Mouse (Mus musculus): ENCODE results near the gene Kif1b. TPM values are rescaled to one million over a fixed set of nuclear protein-coding genes. Genes with fewer than 3 reads are reported as not detected.

Kif1b gene
- 18.2 and 19.2 TPM in 2 replicates for polyA plus RNA-seq (2015; fragmentation: Nextera tagmentation; extraction: Ambion mirVana)

DNA sequence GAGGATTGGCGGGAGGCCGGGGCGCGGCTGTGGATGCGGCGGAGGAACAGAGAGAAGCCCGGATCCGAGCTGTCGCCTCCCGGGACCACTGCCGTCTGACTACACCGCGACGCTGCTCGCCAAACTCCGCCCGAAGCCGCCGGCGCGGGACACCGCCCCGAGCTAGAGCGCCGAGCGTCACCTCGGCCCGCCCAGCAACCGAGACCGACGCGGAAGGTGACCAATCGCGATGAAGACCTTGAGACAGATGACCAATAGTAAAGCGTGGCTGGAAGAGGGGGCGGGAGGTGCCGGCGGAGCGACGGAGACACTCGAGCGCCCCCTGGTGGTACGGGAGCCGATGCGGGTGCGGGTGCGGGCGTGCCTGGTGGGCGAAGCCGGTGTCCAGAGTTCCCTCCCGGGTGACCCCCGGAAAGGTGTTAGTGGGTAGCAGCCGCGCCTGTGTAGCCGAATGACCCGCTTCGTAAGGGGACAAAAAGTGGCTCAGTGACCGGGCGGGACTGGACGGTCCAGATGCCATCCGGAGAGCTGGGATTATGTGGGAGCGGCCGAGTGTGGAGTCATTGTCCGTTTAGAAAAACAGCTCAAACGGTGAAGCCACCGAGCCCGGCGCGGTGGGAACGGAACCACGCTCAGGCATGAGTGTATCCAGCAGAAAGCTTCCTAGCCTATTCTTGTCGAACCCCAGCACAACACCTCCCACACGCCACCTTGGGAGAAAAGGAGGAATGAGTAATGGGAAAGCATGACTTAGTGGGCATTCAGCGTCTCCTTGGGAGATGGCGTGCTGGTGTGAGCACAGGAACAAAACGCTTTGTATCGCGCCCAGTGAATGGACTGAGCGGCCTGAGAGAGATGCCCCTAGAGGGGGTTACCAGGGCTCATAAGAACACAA is at the start of gene Kif1b:
Gene Kif1b (minus strand): TSS at position 98 of the 895 bp plus-strand sequence.
- peak within 1 kb of the TSS; percentile 92 for H3K4me3 ChIP-seq (ENCODE audit: low read length)
- peak within 1 kb of the TSS; percentile 87 for H3K27ac ChIP-seq (ENCODE audit: low read length)
- no peaks in the 10 kb centered on the region for H3K36me3 ChIP-seq (ENCODE audit: control insufficient read depth, insufficient read depth, low read length)
- peaks cover 9% of the 10 kb centered on the region for H3K4me1 ChIP-seq (ENCODE audit: control insufficient read depth, insufficient read depth, low read length)
- peak within 1 kb of the TSS; percentile 80 for H3K4me2 ChIP-seq (ENCODE audit: low read depth, low read length)
- no peaks in the 10 kb centered on the region for H3K27me3 ChIP-seq (replicated peaks; ENCODE audit: control insufficient read depth, insufficient read depth, low read length)
- peak within 1 kb of the TSS; percentile 88 for H3K9ac ChIP-seq (ENCODE audit: low read depth, low read length)
- no peaks in the 10 kb centered on the region for H3K9me3 ChIP-seq (ENCODE audit: control insufficient read depth, low read length)
- peak; percentile 98 for ATAC-seq
- WGBS, result under 1% methylated on average over 77 of the region's 79 CpGs

- no peaks in the 10 kb centered on the region for H3K4me1 ChIP-seq (ENCODE audit: control insufficient read depth, insufficient read depth, low read length)
- H3K4me2 ChIP-seq (ENCODE audit: low read depth, low read length), result no peak overlapping the region
- ATAC-seq, result no peak
- peaks cover 34% of the 10 kb centered on the region for H3K36me3 ChIP-seq (ENCODE audit: control insufficient read depth, insufficient read depth, low read length)
- H3K9me3 ChIP-seq (ENCODE audit: control insufficient read depth, low read length), result no peaks in the 10 kb centered on the region
- no peak overlapping the region for H3K9ac ChIP-seq (ENCODE audit: low read depth, low read length)
- H3K4me3 ChIP-seq (ENCODE audit: low read length), result no peak overlapping the region
- WGBS, result 91% methylated on average over 8 of the region's 8 CpGs
- no peaks in the 10 kb centered on the region for H3K27me3 ChIP-seq (replicated peaks; ENCODE audit: control insufficient read depth, insufficient read depth, low read length)
- H3K27ac ChIP-seq (ENCODE audit: low read length), result no peak overlapping the region
Measured at GRCm38 (mm10) chr4:149354671-149355070, 47.2 kb upstream of the Kif1b start.

DNA sequence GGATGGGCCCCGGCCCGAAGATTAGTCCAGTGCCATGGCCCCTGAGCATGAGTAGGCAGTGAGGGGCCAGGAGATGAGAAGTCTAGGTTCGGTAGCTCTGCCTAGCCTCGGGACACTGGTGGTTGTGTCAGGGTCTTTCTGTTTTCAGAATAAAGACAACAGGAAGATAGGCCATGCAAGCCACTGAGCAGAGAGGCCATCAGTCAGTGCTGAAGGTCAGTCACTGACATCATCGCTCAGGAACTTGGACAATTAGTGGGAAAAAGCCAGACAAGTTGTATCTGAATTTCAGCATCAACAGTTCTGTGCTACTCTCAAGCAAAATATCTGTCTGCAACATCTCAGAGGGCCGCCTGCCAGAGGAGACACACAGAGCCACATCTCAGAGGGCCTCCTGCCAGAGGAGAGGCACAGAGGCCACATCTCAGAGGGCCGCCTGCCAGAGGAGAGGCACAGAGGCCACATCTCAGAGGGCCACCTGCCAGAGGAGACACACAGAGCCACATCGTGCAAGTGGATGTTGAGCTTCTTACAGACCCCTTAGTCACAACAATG is 44.2 kb upstream of the Kif1b start:
- H3K36me3 ChIP-seq (ENCODE audit: control insufficient read depth, insufficient read depth, low read length), result peaks cover 31% of the 10 kb centered on the region
- 85% methylated on average over 8 of the region's 8 CpGs for WGBS

GRCm38 (mm10) chr4:149348963-149349362 is 41.5 kb upstream of the Kif1b start:
- H3K27ac ChIP-seq (ENCODE audit: low read length), result no peak overlapping the region
- no peak overlapping the region for H3K4me2 ChIP-seq (ENCODE audit: low read depth, low read length)
- WGBS, result 83% methylated on average over 5 of the region's 5 CpGs
- no peak overlapping the region for H3K9ac ChIP-seq (ENCODE audit: low read depth, low read length)
- no peaks in the 10 kb centered on the region for H3K9me3 ChIP-seq (ENCODE audit: control insufficient read depth, low read length)
- no peaks in the 10 kb centered on the region for H3K4me1 ChIP-seq (ENCODE audit: control insufficient read depth, insufficient read depth, low read length)
- no peak for ATAC-seq
- H3K27me3 ChIP-seq (replicated peaks; ENCODE audit: control insufficient read depth, insufficient read depth, low read length), result no peaks in the 10 kb centered on the region
- H3K36me3 ChIP-seq (ENCODE audit: control insufficient read depth, insufficient read depth, low read length), result peaks cover 19% of the 10 kb centered on the region; the same call in 1 of the 2 replicates
- H3K4me3 ChIP-seq (ENCODE audit: low read length), result no peak overlapping the region

More for the DNA sequence above, 44.2 kb upstream of the Kif1b start:
- no peak overlapping the region for H3K9ac ChIP-seq (ENCODE audit: low read depth, low read length)
- no peak overlapping the region for H3K4me3 ChIP-seq (ENCODE audit: low read length)
- no peak for ATAC-seq
- H3K9me3 ChIP-seq (ENCODE audit: control insufficient read depth, low read length), result no peaks in the 10 kb centered on the region
- H3K27me3 ChIP-seq (replicated peaks; ENCODE audit: control insufficient read depth, insufficient read depth, low read length), result no peaks in the 10 kb centered on the region
- no peaks in the 10 kb centered on the region for H3K4me1 ChIP-seq (ENCODE audit: control insufficient read depth, insufficient read depth, low read length)
- H3K27ac ChIP-seq (ENCODE audit: low read length), result no peak overlapping the region
- no peak overlapping the region for H3K4me2 ChIP-seq (ENCODE audit: low read depth, low read length)

- no peak overlapping the region for H3K9ac ChIP-seq (ENCODE audit: low read depth, low read length)
- H3K4me3 ChIP-seq (ENCODE audit: low read length), result no peak overlapping the region
- no peak for ATAC-seq
- no peaks in the 10 kb centered on the region for H3K9me3 ChIP-seq (ENCODE audit: control insufficient read depth, low read length)
- H3K4me1 ChIP-seq (ENCODE audit: control insufficient read depth, insufficient read depth, low read length), result peaks cover 3% of the 10 kb centered on the region; the same call in 1 of the 2 replicates
- H3K27me3 ChIP-seq (replicated peaks; ENCODE audit: control insufficient read depth, insufficient read depth, low read length), result no peaks in the 10 kb centered on the region
- 79% methylated on average over 5 of the region's 5 CpGs for WGBS
- no peak overlapping the region for H3K27ac ChIP-seq (ENCODE audit: low read length)
- H3K4me2 ChIP-seq (ENCODE audit: low read depth, low read length), result no peak overlapping the region
- peaks cover 12% of the 10 kb centered on the region; the same call in 1 of the 2 replicates for H3K36me3 ChIP-seq (ENCODE audit: control insufficient read depth, insufficient read depth, low read length)
Measured at GRCm38 (mm10) chr4:149345873-149346272, 38.4 kb upstream of the Kif1b start.

DNA sequence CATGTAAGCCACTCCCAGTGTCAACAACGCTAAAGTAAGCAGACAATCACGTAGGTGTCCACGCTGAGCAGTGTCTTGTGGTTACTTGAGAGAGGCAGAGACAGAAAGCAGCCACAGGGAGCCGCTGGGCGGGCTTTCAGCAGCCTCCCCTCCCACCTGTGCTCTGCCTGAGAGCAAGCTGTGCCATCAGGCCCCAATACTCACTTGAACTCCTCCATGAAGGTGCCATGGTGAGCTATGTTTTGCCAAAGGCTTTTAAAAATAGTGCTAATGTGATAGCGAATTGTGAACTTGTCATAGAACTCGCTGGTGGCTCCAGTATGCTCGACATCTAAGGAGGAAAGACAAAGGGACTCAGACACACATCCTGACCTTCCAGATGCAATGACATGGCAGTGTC is 36.8 kb upstream of the Kif1b start:
- WGBS, result 78% methylated on average over 8 of the region's 8 CpGs
- no peak overlapping the region for H3K4me2 ChIP-seq (ENCODE audit: low read depth, low read length)
- no peak overlapping the region for H3K9ac ChIP-seq (ENCODE audit: low read depth, low read length)
- no peak for ATAC-seq
- no peak overlapping the region for H3K27ac ChIP-seq (ENCODE audit: low read length)
- peaks cover 12% of the 10 kb centered on the region; the same call in 1 of the 2 replicates for H3K36me3 ChIP-seq (ENCODE audit: control insufficient read depth, insufficient read depth, low read length)
- H3K4me3 ChIP-seq (ENCODE audit: low read length), result no peak overlapping the region
- H3K27me3 ChIP-seq (replicated peaks; ENCODE audit: control insufficient read depth, insufficient read depth, low read length), result no peaks in the 10 kb centered on the region
- H3K4me1 ChIP-seq (ENCODE audit: control insufficient read depth, insufficient read depth, low read length), result peaks cover 5% of the 10 kb centered on the region; the same call in 1 of the 2 replicates
- H3K9me3 ChIP-seq (ENCODE audit: control insufficient read depth, low read length), result no peaks in the 10 kb centered on the region

DNA sequence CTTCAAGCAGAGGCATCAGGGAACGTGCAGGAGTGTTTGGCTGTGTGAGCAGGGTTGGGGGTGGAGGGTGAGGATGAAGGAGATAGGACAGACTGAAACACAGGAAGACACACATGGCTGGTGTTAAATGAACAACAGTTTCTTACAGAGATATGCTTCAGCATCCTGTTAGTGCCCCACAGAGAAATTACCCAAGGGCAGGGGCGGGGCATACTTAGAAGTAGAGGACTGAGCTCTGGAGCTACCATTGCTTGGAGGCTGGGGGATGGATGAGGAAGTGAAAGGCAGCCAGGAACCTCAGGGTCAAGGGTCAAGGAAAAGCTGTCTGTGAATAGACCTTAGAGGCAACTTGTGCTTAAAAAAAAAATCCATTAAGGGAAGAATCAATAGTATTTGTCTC is 33.2 kb upstream of the Kif1b start:
- 68% methylated on average over 2 of the region's 2 CpGs for WGBS
- Histone ChIP-seq H3K27me3 (replicated peaks; ENCODE audit: control insufficient read depth, insufficient read depth, low read length) (no peaks in the 10 kb centered on the region), H3K36me3 (ENCODE audit: control insufficient read depth, insufficient read depth, low read length) (peaks cover 13% of the 10 kb centered on the region; the same call in 1 of the 2 replicates), H3K9ac (ENCODE audit: low read depth, low read length) (no peak overlapping the region), H3K4me2 (ENCODE audit: low read depth, low read length) (no peak overlapping the region), H3K4me1 (ENCODE audit: control insufficient read depth, insufficient read depth, low read length) (peaks cover 5% of the 10 kb centered on the region; the same call in 1 of the 2 replicates), H3K9me3 (ENCODE audit: control insufficient read depth, low read length) (no peaks in the 10 kb centered on the region), H3K4me3 (ENCODE audit: low read length) (no peak overlapping the region), H3K27ac (ENCODE audit: low read length) (no peak overlapping the region; the same call in 1 of the 2 replicates)
- ATAC-seq, result no peak

DNA sequence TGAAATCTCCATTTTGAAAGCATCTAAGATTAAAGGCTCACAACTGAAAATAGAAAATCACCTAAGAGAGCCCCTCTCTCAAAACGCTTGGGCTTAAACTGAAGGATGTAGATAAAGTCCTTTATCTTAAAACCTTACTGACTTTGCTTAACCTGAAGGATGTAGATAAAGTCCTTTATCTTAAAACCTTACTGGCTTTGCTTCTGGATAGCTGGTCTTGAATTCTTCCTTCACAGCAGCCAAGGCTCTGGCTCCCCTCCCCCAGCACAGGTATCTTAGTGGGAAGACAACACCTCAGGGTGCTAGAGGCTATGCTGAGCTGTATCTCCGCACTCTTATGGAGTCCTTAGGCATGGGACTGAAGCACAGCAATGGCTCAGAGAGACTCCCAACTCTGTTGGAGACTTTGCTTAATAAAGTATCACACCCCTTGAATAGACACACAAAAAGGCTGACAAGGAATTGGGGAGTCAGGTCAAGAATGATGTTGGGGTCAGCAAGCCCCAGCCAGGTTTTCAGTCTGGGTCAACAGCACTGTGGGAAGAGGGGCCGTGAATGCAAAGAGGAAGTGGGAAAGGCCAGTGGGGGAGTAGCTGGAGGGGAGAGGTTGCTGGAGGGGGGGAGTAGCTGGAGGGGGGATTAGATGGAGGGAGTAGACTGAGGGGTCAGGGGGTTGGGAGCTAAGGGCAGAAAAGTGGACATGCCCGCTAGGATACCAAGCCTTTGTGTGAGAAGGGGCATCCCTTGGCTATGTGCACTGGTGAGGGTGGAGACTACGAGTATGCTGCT is 32.1 kb upstream of the Kif1b start:
- no peak for ATAC-seq
- Histone ChIP-seq H3K4me3 (ENCODE audit: low read length) (no peak overlapping the region), H3K4me1 (ENCODE audit: control insufficient read depth, insufficient read depth, low read length) (peaks cover 5% of the 10 kb centered on the region; the same call in 1 of the 2 replicates), H3K36me3 (ENCODE audit: control insufficient read depth, insufficient read depth, low read length) (peaks cover 19% of the 10 kb centered on the region), H3K27ac (ENCODE audit: low read length) (no peak overlapping the region), H3K27me3 (replicated peaks; ENCODE audit: control insufficient read depth, insufficient read depth, low read length) (no peaks in the 10 kb centered on the region), H3K9ac (ENCODE audit: low read depth, low read length) (no peak overlapping the region), H3K9me3 (ENCODE audit: control insufficient read depth, low read length) (no peaks in the 10 kb centered on the region), H3K4me2 (ENCODE audit: low read depth, low read length) (no peak overlapping the region)
- WGBS, result 79% methylated on average over 5 of the region's 5 CpGs

DNA sequence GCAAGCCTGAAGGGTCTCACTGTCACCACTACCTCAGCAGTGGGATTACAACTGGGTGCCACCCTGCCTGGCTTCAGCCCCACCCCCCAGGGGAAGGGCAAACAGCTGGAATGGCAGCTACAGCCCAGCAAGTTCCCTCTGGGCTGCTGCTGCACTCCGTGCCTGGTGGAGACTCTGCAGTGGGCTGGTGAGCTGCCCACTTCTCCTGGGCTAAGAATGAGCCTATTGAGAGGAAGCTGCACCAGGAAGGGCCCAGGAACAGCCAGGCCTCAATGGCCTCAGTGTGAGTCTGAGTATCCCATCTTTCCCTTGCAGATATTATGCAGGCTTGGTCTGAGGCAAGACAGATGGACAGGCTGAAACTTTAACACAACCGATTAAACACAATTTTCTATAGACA is 30.6 kb upstream of the Kif1b start:
- Histone ChIP-seq H3K27ac (ENCODE audit: low read length) (no peak overlapping the region), H3K4me3 (ENCODE audit: low read length) (no peak overlapping the region), H3K4me1 (ENCODE audit: control insufficient read depth, insufficient read depth, low read length) (peaks cover 5% of the 10 kb centered on the region; the same call in 1 of the 2 replicates), H3K36me3 (ENCODE audit: control insufficient read depth, insufficient read depth, low read length) (peaks cover 25% of the 10 kb centered on the region), H3K9me3 (ENCODE audit: control insufficient read depth, low read length) (no peaks in the 10 kb centered on the region), H3K27me3 (replicated peaks; ENCODE audit: control insufficient read depth, insufficient read depth, low read length) (no peaks in the 10 kb centered on the region), H3K4me2 (ENCODE audit: low read depth, low read length) (no peak overlapping the region), H3K9ac (ENCODE audit: low read depth, low read length) (no peak overlapping the region)
- WGBS, result 86% methylated on average over 2 of the region's 2 CpGs
- ATAC-seq, result no peak
